Mouse (Mus musculus) bone marrow, adult 2 months (tissue): ENCODE results near the gene Otx2. TPM values are rescaled to one million over a fixed set of nuclear protein-coding genes. Genes with fewer than 3 reads are reported as not detected.

ENCODE experiments used
- H3K27ac ChIP-seq: fragments of 200-500 bp; 2 replicates; pipeline ENCODE4 v1.5.1; 2012; ENCODE audit warnings: low read depth, mild to moderate bottlenecking, control low read depth, inconsistent platforms, low read length; ENCODE audit not compliant: control insufficient read depth, poor library complexity, insufficient read depth
- H3K4me1 ChIP-seq: fragments of 200-500 bp; 2 replicates; pipeline ENCODE4 v1.6.1; 2011; ENCODE audit warnings: low read length; ENCODE audit not compliant: control insufficient read depth, insufficient read depth
- H3K4me3 ChIP-seq: fragments of 200-500 bp; replicated peaks from 2 replicates; pipeline ENCODE3; 2011; ENCODE audit warnings: mild to moderate bottlenecking, low read depth, low read length, control low read depth; ENCODE audit not compliant: control insufficient read depth
- CTCF ChIP-seq: fragments of 200-500 bp; IDR thresholded peaks from 2 replicates; pipeline ENCODE4 v1.5.1; 2011; ENCODE audit warnings: low read length, control low read depth; ENCODE audit not compliant: control insufficient read depth, insufficient read depth
- POLR2A ChIP-seq: fragments of 200-500 bp; IDR thresholded peaks from 2 replicates; pipeline ENCODE4 v1.6.1; 2011; ENCODE audit warnings: low read depth, mild to moderate bottlenecking, control low read depth, low read length, borderline replicate concordance; ENCODE audit not compliant: control insufficient read depth
- WGBS: fragments of 180-500 bp; shearing (Covaris S2); methylation state at CpG from one replicate; pipeline ENCODE4 v1.1.7; 2018; 5-methylcytosine and 5-hydroxymethylcytosine counted together
- polyA plus RNA-seq: library from polyadenylated mRNA; stranded (reverse); fragments of >200 nt; gene quantifications from 2 replicates; pipeline ENCODE4 v1.2.4, GENCODE M21; 2011; ENCODE audit warnings: low replicate concordance; ENCODE audit not compliant: missing spikeins, insufficient read depth, insufficient read length

Otx2 gene
- polyA plus RNA-seq, 1 experiment, result not detected

GRCm38 (mm10) chr14:48664841-48665815 is 8.5 kb downstream of the Otx2 start:
- Histone ChIP-seq H3K4me1 (no peaks in the 10 kb centered on the region), H3K27ac (no peak overlapping the region), H3K4me3 (no peak overlapping the region)
- TF ChIP-seq CTCF (no peak), POLR2A (no peak)
- WGBS, result 3% methylated on average over 50 of the region's 50 CpGs

- Histone ChIP-seq H3K27ac (no peak overlapping the region), H3K4me3 (no peak overlapping the region), H3K4me1 (no peaks in the 10 kb centered on the region)
- TF ChIP-seq CTCF, result no peak
- no peak for TF ChIP-seq POLR2A
- WGBS, result 5% methylated on average over 14 of the region's 14 CpGs
Measured at GRCm38 (mm10) chr14:48664001-48664810, 9.4 kb downstream of the Otx2 start.

- WGBS, result 13% methylated on average over 4 of the region's 4 CpGs
Measured at GRCm38 (mm10) chr14:48663531-48663930, 10.1 kb downstream of the Otx2 start.

GRCm38 (mm10) chr14:48662568-48663236 is 10.9 kb downstream of the Otx2 start:
- no peak overlapping the region for H3K4me3 ChIP-seq
- H3K4me1 ChIP-seq, result no peaks in the 10 kb centered on the region
- TF ChIP-seq CTCF, result no peak
- no peak for TF ChIP-seq POLR2A
- no peak overlapping the region for H3K27ac ChIP-seq
- 13% methylated on average over 16 of the region's 16 CpGs for WGBS

More at GRCm38 (mm10) chr14:48663531-48663930, 10.1 kb downstream of the Otx2 start:
- no peak for TF ChIP-seq POLR2A
- no peak for TF ChIP-seq CTCF
- Histone ChIP-seq H3K4me3 (no peak overlapping the region), H3K27ac (no peak overlapping the region), H3K4me1 (no peaks in the 10 kb centered on the region)

- no peak for TF ChIP-seq POLR2A
- no peak for TF ChIP-seq CTCF
- 14% methylated on average over 38 of the region's 38 CpGs for WGBS
- Histone ChIP-seq H3K27ac (no peak overlapping the region), H3K4me1 (no peaks in the 10 kb centered on the region), H3K4me3 (no peak overlapping the region)
Measured at GRCm38 (mm10) chr14:48661646-48662567, 11.7 kb downstream of the Otx2 start.

DNA sequence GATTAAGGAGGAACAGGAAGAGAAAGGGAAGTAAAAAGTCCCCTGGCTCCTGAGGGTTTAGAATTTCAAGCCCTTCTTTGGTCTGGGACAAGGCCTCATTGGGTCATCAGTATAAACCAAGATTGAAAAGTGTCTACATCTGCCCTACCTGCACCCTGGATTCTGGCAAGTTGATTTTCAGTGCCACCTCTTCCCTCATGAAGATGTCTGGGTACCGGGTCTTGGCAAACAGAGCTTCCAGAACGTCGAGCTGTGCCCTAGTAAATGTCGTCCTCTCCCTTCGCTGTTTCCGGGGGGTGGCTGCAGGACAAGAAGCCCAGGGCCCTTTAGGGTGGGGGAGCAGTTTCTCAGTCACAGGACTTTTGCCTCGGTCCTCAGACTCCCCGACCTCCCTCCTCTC is 12.5 kb downstream of the Otx2 start:
- no peak overlapping the region for H3K4me3 ChIP-seq
- 15% methylated on average over 8 of the region's 8 CpGs for WGBS

GRCm38 (mm10) chr14:48660593-48660992 is 13.0 kb downstream of the Otx2 start:
- Histone ChIP-seq H3K4me1 (no peaks in the 10 kb centered on the region), H3K4me3 (no peak overlapping the region), H3K27ac (no peak overlapping the region)
- WGBS, result 52% methylated on average over 4 of the region's 4 CpGs
- TF ChIP-seq CTCF (no peak), POLR2A (no peak)

More for the DNA sequence above, 12.5 kb downstream of the Otx2 start:
- no peaks in the 10 kb centered on the region for H3K4me1 ChIP-seq
- H3K27ac ChIP-seq, result no peak overlapping the region
- TF ChIP-seq CTCF (no peak), POLR2A (no peak)
